Mouse (Mus musculus): Measurements from ENCODE around the gene Slc9a6. TPM values are rescaled to one million over a fixed set of nuclear protein-coding genes. Genes with fewer than 3 reads are reported as not detected.

The Slc9a6 gene
- polyA plus RNA-seq, 1 experiment from 2014 or later: 11.7 TPM

DNA sequence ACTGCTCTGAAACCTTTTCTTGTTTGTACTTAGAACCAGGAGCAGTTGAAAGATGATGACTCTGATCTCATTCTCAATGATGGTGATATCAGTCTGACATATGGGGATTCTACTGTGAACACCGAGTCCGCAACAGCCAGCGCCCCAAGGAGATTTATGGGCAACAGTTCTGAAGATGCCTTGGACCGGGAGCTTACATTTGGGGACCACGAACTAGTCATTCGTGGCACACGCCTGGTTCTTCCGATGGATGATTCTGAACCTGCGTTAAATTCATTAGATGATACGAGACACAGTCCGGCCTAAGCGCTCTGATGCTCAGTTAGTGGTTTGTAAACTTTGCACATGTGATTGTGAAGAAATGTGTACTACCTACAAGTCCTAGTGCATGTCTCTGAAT lies 51.6 kb downstream of the Slc9a6 start:
- TF ChIP-seq CTCF (IDR thresholded peaks at IDR 0.05; ENCODE audit: low read depth): no peak
- H3K4me2 ChIP-seq (replicated peaks; ENCODE audit: low read depth): no peak overlapping the region
- 92% methylated on average over 12 of the region's 12 CpGs for WGBS

DNA sequence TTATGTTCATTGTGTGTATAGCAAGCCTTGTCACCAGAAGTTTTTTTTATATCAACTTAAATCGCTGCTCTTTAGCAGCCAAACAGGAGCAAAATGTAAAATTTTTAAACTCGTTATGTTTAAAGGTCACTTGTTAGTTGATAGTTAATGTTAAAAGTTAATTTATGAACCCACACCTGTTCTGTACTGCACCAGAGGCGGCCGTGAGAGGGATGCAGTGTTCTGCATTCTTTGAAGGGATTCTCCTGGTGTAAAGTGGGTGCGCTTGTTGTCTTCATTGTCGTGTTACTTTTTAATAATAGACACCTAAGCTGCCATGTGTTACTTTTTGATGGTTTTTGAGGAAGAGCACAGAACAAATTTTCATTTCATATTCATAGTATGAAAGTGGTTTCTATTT lies 52.8 kb downstream of the Slc9a6 start:
- Histone ChIP-seq H3K27ac (ENCODE audit: low read depth, low read length) (no peak overlapping the region), H3K4me2 (replicated peaks; ENCODE audit: low read depth) (no peak overlapping the region), H3K9me3 (ENCODE audit: control insufficient read depth) (no peaks in the 10 kb centered on the region), H3K9ac (ENCODE audit: low read depth, low read length) (no peak overlapping the region), H3K36me3 (ENCODE audit: control insufficient read depth, insufficient read depth) (no peaks in the 10 kb centered on the region), H3K27me3 (replicated peaks; ENCODE audit: control insufficient read depth, insufficient read depth, low read length) (no peaks in the 10 kb centered on the region), H3K4me3 (ENCODE audit: low read depth, low read length) (no peak overlapping the region), H3K4me1 (replicated peaks; ENCODE audit: control insufficient read depth, insufficient read depth, low read length) (no peaks in the 10 kb centered on the region)
- ATAC-seq: no peak
- WGBS: 87% methylated on average over 6 of the region's 6 CpGs
- TF ChIP-seq CTCF (IDR thresholded peaks at IDR 0.05; ENCODE audit: low read depth): no peak

More for the DNA sequence above, 51.6 kb downstream of the Slc9a6 start:
- Histone ChIP-seq H3K27me3 (replicated peaks; ENCODE audit: control insufficient read depth, insufficient read depth, low read length) (no peaks in the 10 kb centered on the region), H3K4me3 (ENCODE audit: low read depth, low read length) (no peak overlapping the region), H3K9ac (ENCODE audit: low read depth, low read length) (no peak overlapping the region), H3K4me1 (replicated peaks; ENCODE audit: control insufficient read depth, insufficient read depth, low read length) (no peaks in the 10 kb centered on the region), H3K27ac (ENCODE audit: low read depth, low read length) (no peak overlapping the region), H3K9me3 (ENCODE audit: control insufficient read depth) (no peaks in the 10 kb centered on the region), H3K36me3 (ENCODE audit: control insufficient read depth, insufficient read depth) (no peaks in the 10 kb centered on the region)
- ATAC-seq: no peak

DNA sequence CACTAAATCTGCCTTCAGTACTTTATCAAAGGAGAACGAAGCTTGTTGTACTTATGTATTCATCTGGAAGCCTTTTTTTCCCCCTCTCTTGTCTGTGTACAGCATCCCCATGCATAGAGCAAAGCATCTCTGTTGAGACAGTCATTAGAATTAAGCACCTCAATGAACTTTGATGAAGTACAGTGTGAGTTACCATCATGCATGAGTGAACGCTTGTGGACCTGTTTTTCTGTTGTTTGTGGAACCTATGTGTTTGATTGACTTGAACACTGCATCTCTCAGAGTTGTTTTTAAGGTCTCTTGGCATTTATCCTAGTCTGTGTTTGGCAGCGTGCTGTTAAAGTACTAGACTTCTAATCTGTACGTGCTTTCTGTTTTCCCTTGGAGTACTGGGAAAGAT lies 53.8 kb downstream of the Slc9a6 start:
- Histone ChIP-seq H3K27ac (ENCODE audit: low read depth, low read length) (no peak overlapping the region), H3K4me1 (replicated peaks; ENCODE audit: control insufficient read depth, insufficient read depth, low read length) (no peaks in the 10 kb centered on the region), H3K36me3 (ENCODE audit: control insufficient read depth, insufficient read depth) (no peaks in the 10 kb centered on the region), H3K9me3 (ENCODE audit: control insufficient read depth) (no peaks in the 10 kb centered on the region), H3K27me3 (replicated peaks; ENCODE audit: control insufficient read depth, insufficient read depth, low read length) (no peaks in the 10 kb centered on the region), H3K4me2 (replicated peaks; ENCODE audit: low read depth) (no peak overlapping the region), H3K4me3 (ENCODE audit: low read depth, low read length) (no peak overlapping the region), H3K9ac (ENCODE audit: low read depth, low read length) (no peak overlapping the region)
- no peak for TF ChIP-seq CTCF (IDR thresholded peaks at IDR 0.05; ENCODE audit: low read depth)
- WGBS: 74% methylated on average over 4 of the region's 4 CpGs
- ATAC-seq: no peak

DNA sequence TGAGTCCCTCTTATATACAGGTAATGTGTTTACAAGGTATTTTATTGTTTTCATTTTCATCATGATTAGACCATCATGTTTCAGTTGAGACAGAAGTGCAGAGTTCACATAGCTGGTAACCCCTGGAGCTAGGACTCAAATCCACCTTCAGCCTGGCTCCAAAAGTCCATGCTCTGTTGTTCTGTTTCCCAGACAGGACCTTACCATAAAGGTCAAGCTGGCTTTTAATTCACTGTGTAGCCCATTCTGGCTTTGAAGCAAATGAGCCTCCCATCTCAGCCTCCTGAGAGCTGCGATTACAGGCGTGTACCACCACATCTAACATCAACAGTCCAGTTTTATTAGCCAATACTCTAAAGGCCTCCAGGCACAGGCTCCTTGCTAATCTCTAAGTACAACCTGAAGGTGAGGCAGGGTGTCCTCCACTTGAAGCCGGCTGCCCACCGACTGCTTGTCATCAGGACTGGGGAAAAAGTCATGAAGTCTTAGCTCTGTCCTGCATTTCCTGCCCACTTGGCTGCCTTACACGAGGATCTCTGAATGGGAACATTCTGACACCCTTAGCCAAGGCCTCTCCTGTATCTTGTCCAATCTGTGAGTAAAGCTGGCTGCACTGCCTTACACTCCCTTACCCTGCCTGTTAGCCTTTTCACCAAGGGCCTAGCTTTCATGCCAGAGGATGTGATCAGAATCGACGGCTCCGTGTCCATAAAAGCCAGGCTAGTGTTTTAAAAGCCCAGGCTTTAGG lies 55.8 kb downstream of the Slc9a6 start:
- 84% methylated on average over 8 of the region's 8 CpGs for WGBS
- H3K9me3 ChIP-seq (ENCODE audit: control insufficient read depth): no peaks in the 10 kb centered on the region
- no peak overlapping the region for H3K4me2 ChIP-seq (replicated peaks; ENCODE audit: low read depth)
- no peak for ATAC-seq
- H3K4me3 ChIP-seq (ENCODE audit: low read depth, low read length): no peak overlapping the region
- TF ChIP-seq CTCF (IDR thresholded peaks at IDR 0.05; ENCODE audit: low read depth): no peak
- no peaks in the 10 kb centered on the region for H3K27me3 ChIP-seq (replicated peaks; ENCODE audit: control insufficient read depth, insufficient read depth, low read length)
- no peak overlapping the region for H3K27ac ChIP-seq (ENCODE audit: low read depth, low read length)
- no peak overlapping the region for H3K9ac ChIP-seq (ENCODE audit: low read depth, low read length)
- no peaks in the 10 kb centered on the region for H3K4me1 ChIP-seq (replicated peaks; ENCODE audit: control insufficient read depth, insufficient read depth, low read length)
- no peaks in the 10 kb centered on the region for H3K36me3 ChIP-seq (ENCODE audit: control insufficient read depth, insufficient read depth)

DNA sequence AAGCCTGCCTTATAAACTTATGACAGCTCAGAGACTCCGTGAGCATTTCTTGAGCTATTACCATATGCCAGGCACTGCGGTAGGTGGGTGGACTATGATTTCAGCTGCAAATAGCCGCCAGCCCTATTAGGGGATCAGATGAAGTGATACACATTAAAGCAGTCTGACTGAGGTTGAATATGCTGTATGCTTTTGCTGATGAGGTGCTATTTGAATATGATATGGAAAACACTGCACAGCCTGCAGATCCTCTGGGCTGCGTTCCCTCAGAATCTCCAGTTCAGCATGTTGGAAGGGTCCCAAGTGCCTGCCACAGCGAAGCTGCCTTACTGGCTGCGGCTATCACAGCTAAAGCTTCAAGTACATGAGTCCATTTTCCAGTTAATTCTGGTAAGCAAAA lies 57.7 kb downstream of the Slc9a6 start:
- H3K36me3 ChIP-seq (ENCODE audit: control insufficient read depth, insufficient read depth): no peaks in the 10 kb centered on the region
- WGBS: 79% methylated on average over 6 of the region's 6 CpGs
- no peak overlapping the region for H3K9ac ChIP-seq (ENCODE audit: low read depth, low read length)
- H3K4me1 ChIP-seq (replicated peaks; ENCODE audit: control insufficient read depth, insufficient read depth, low read length): no peaks in the 10 kb centered on the region
- H3K4me2 ChIP-seq (replicated peaks; ENCODE audit: low read depth): no peak overlapping the region
- H3K27ac ChIP-seq (ENCODE audit: low read depth, low read length): no peak overlapping the region
- no peak for TF ChIP-seq CTCF (IDR thresholded peaks at IDR 0.05; ENCODE audit: low read depth)
- no peak overlapping the region for H3K4me3 ChIP-seq (ENCODE audit: low read depth, low read length)
- ATAC-seq: no peak
- no peaks in the 10 kb centered on the region for H3K27me3 ChIP-seq (replicated peaks; ENCODE audit: control insufficient read depth, insufficient read depth, low read length)
- H3K9me3 ChIP-seq (ENCODE audit: control insufficient read depth): no peaks in the 10 kb centered on the region

DNA sequence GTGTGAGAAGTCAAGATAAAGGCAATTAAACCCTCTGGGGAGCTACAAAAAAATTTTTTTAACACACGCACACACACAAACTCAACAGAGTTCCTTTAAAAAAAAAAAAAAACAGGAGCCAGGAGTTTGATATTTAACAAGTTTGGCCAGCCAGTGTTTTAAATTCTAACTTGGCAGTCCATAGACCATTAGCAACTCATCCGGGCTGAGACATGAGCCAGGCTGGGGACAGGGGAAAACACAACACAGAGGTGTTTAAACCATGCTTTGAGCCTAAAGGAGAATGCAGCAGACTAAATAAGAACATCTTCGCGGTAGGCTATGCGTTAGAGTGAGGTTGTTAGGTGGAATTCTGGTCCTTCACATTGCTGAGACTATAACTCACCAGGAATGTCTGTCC lies 58.5 kb downstream of the Slc9a6 start:
- Histone ChIP-seq H3K27ac (ENCODE audit: low read depth, low read length) (no peak overlapping the region), H3K4me2 (replicated peaks; ENCODE audit: low read depth) (no peak overlapping the region), H3K9ac (ENCODE audit: low read depth, low read length) (no peak overlapping the region), H3K9me3 (ENCODE audit: control insufficient read depth) (no peaks in the 10 kb centered on the region), H3K36me3 (ENCODE audit: control insufficient read depth, insufficient read depth) (no peaks in the 10 kb centered on the region), H3K4me3 (ENCODE audit: low read depth, low read length) (no peak overlapping the region), H3K4me1 (replicated peaks; ENCODE audit: control insufficient read depth, insufficient read depth, low read length) (no peaks in the 10 kb centered on the region), H3K27me3 (replicated peaks; ENCODE audit: control insufficient read depth, insufficient read depth, low read length) (no peaks in the 10 kb centered on the region)
- no peak for ATAC-seq
- 77% methylated on average over 5 of the region's 5 CpGs for WGBS
- no peak for TF ChIP-seq CTCF (IDR thresholded peaks at IDR 0.05; ENCODE audit: low read depth)

Measured in intestine, postnatal 0 days (tissue).